Mouse (Mus musculus) NIH3T3 (cell line): ENCODE measurements around the gene Ppp1r37.
"Not testable (repeated sequence)": the region's sequence is repeated elsewhere in the genome, so short reads cannot be mapped to it uniquely, and the experiment has no call there.

Source experiments
- DNase-seq: peaks from one replicate; pipeline ENCODE4 v3.0.0-alpha.2; 2012; ENCODE audit warnings: low read depth

Ppp1r37 gene

DNA sequence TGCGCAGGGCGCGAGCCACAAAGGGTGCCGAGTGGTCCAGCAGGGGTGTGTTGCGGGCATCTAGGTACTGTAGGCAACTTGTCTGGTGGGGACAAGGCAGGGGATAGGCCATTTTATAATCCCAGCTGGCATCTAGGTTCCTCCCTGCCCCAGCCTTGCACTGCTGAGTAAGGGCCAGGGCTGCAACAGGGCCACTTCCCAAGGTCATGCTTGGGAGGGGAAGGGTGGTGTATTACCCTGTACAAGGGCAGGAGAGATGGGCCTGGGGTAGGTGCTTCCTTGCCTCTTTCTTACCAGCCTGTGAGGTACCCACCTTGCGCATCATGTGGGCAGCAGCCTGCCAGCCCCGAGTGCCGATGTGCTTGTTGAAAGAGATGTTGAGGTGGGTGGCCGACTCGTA lies 28.2 kb downstream of the Ppp1r37 start:
- no peak for DNase-seq

DNA sequence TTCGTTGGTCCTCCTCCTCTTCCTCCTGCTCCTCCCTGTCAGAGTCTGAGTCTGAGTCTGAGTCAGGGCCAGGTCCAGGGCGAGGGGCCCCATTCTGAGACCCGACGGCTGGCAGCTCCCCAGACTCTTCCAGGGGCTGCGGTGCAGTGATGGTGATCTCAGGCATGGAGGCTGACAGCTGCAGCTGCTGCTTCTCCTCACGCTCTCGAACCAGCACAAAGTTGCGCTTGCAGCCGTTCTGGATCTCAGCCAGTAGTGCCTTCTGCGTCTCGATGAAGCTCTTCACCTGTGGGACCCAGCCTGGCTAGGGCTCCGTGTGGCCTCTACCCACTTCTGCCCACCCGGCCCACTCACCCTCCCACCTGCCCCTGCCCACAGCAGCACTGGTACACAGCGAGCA lies 30.6 kb downstream of the Ppp1r37 start:
- DNase-seq: no peak

DNA sequence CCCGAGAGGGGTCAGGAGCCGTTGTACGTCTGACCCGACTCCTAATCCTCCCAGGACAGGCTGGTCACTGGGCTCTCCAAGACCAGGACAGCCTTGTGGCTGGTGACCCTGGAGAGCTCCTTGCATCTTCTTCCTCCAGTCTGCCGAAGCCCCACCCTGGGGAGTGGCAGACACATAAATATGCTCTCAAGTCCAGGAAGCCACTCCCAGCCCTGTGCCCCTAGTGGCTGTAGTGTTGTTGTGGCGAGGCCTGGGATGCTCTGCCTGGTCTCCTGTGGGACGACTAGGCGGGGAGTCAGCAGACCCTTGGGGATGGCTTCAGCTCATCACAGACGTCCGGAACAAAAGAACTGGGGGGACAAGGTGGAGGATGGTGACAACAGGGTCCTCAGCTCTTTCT lies 31.8 kb downstream of the Ppp1r37 start:
- no peak for DNase-seq

DNA sequence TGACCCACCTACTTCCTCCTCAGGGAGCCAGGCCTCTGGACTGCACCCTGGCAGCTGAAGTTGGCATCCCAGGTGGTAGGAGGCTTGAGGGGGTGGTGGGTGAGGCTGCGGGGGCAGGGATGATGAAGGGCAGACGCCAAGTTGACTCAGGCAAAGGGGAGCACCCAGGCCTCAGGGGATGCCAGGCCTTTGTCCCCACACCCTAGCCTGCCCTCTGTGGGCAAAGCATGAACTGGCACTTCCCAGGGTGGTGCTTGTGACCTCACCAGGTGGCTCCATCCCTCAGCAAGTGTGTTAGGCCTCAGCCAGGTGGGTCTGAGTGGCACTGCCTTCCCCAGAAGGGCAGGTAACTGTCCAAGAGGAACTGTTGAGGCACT lies 37.8 kb downstream of the Ppp1r37 start:
- DNase-seq: no peak

DNA sequence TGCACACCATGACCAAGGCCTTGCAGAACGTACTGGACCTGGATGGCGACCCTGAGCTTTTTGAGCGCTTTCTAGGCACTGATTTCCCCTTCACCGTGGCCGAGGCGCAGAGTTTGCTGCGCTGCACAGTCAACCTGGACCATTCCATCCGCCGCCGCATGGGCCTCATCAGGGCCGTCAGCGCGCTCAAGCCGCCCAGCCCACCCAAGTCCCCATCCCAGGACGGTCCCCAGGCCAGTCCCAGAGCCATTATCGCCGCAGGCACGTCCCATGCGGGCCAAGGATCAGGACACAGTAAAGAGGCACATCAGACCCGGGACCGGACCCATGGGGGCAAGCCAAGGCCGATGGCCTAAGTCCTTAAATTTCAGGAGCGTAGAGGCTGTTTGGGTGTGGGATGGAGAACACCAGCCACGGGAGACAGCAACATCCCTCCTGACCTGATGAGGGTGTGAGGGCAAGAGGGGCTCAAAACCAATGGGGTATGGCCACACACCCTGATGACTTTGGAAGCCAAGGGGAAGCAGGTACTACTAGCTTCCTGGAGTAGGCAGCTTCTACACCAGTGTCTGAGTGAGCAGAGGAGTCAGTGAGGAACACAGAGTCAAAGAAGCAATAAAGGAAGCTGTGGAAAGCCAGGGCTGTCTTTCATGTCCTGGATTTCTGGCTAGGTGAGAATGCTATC lies 38.3 kb downstream of the Ppp1r37 start:
- DNase-seq: no peak

DNA sequence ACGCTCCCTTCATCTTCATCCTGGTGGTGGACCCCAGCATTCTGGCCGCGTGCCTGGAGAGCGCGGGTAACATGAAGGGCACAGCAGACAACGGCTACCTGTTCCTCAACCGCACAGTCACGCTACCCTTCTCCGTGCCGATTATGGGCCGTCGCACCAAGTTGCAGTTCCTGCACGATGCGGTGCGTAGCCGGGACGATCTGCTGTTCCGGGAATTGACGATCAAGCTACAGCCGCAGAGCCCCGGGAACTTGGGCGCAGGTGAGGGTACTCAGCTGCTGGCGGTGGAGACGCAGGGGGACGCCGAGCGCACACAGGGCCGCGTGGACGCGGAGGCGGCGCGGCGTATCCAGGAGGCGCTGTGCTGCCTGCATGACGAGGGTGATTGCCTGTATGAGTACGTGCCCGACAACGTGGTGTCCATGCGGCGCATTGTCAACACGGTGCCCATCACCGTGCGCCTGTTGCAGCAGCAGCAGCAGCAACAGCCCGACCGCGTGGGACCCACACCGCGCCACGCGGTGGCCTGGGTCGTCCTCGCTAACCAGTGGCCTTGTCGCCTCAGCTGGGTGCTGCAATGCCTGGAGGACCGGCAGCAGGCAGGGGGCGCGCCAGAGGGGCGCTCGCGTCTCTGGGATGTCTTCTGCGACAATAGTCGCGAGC lies 39.0 kb downstream of the Ppp1r37 start:
- DNase-seq: no peak

DNA sequence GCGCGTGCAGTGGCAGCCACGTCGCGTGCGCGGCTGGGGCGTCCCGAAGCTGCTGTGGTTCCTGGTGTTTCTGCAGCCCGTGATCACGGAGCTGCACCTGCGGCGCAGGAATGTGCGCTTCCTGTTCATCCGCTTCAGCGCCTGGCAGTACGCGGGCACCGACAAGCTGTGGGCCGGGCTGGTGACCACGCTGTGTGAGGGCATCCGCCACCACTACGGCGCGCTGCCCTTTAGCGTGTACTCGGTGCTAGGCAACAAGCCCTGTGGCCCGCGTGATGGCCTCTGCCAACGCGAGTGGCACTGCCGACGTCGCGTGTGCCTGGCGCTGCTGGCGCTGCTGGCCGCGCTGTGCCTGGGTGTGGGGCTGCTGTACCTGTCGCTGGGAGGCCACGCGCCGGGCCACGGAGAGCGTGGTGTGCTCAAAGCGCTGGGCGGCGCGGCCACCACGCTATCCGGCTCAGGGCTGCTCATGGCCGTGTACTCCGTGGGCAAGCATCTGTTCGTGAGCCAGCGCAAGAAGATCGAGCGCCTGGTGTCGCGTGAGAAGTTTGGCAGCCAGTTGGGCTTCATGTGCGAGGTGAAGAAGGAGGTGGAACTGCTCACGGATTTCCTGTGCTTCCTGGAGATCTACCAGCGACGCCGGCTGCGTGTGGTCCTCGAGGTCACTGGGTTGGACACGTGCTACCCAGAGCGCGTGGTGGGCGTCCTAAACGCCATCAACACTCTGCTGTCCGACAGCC lies 39.7 kb downstream of the Ppp1r37 start:
- DNase-seq: no peak

DNA sequence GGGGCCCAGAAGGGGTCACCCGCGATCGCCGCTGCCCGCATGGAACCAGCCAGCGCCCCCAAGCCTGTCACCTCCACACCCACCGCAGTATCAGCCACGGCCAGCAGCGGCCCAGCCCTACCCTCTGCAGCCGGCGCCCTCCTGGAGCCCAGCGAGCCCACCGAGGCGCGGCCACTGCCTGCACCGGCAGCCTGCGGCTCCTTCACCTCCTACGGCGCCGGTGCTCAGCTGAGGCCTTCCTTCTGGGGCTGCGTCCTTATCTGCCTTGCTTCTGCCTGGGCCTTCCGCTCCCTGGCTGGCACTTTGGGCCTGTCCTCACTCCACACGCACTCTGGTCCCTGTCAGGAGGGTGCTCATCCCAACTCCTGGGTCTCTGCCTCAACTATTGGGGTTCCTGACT lies 42.8 kb downstream of the Ppp1r37 start:
- DNase-seq: no peak

DNA sequence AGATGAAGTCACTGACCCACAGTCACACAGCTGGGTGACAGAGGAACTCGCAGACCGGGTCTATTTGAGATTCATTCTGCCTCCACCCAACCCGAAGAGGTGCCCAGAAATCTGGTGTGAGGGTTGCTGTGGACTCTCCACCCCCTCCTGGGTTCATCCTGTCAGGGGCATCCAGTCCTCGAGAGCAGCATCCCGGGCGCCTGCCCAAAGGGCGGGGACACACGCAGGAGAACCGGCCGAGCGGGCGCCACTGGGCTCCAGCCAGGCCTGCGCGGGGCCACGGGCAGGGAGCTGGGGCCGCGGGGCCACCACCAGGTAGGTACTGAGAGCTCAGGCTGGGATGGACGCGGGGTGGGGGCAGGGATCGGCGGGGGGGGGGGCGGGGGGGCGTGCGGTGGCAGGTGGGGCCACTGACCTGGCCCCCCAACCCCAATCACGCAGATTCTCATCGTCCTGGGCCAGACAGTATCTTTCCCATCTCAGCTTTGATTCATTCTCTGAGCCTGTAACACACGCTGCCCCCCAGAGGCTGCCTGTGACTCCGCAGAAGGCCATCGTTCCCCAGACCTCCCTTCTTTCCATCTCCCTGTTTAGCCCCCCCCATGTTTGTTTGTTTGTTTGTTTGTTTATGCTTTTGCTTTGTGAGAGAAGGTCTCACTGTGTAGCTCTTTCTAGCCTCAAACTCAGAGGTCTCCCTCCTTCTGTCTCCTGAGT lies 45.1 kb downstream of the Ppp1r37 start, which contains the start of gene Nkpd1:
Nkpd1 (plus strand) TSS at position 187 of the 714 bp plus-strand sequence.
- peak; percentile 43 for DNase-seq

DNA sequence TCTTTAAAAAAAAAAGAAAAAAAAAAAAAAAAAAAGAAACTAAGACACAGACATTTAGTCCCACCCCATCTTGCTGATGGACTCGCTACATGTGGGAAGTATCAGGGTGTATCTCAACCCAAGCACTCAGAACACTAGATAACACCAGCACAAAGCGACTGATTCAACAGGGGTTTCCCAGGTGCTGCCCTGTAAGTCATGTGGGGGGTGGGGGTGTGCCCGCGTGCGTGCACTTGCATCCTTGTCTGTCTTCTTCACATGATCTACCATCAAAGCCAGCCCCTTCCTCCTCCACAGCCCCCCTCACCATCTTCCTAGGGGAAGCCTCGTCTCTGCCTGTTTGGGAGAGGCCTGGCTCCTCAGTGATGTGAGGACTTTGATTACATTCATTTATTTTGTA lies 50.5 kb downstream of the Ppp1r37 start:
- DNase-seq: no peak

DNA sequence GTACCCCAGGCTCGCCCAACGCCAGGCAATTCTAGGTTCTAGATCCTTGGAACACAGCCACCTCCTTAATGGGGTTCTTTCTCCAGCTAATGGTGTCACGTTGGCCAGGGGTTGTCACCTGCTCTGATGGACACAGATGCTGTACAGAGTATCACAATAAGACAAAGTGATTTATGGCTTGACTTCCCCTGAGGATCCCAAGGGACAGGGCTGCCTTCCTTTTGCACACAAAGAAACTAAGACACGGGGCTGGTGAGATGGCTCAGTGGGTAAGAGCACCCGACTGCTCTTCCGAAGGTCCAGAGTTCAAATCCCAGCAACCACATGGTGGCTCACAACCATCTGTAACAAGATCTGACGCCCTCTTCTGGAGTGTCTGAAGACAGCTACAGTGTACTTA lies 50.9 kb downstream of the Ppp1r37 start:
- DNase-seq: not testable (repeated sequence)

DNA sequence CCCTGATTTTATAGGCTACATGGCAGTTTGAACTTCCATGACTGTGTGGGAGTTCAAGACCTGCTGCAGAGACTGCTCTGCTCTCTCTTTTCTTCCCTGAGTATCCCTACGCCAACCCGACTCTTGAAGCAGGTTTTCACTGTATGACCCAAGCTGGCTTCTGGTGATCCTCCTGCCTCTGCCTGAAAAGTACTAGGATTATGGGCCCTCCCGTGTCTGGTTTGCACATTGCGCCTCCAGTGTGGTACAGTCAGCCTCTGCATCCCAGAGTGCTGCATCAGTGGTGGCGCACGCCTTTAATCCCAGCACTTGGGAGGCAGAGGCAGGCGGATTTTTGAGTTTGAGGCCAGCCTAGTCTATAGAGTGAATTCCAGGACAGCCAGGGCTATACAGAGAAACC lies 53.1 kb downstream of the Ppp1r37 start:
- DNase-seq: no peak

DNA sequence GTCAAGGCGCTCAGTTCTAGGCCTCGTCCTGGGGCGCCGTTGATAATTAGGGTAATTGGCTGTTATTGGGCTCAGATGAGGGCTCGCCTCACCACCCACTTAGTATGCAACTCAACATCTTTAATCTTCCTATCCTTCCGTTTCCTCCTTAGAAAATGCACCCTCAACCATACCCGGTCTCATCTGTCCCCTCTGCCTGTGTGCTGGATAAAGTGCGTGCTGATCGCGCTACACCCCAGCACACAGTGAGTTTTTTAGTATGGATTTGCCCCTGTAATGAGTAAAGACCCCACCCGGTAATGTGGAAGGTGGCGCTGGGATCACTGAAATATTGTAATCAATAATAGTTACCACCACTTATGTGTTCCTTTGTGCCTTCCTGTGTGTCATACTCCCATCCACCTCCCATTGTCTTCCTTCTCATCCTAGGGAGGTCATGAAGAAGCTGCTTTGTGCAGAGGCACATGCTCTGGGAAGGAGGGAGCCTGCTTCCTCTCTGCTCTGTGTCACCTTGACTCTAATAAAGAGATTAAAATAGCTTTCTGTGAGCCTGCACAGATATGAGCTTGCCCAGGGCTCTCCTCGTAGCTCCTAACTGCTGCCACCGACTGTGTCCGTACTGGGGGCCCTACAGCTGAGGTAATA lies 53.8 kb downstream of the Ppp1r37 start:
- DNase-seq: no peak

DNA sequence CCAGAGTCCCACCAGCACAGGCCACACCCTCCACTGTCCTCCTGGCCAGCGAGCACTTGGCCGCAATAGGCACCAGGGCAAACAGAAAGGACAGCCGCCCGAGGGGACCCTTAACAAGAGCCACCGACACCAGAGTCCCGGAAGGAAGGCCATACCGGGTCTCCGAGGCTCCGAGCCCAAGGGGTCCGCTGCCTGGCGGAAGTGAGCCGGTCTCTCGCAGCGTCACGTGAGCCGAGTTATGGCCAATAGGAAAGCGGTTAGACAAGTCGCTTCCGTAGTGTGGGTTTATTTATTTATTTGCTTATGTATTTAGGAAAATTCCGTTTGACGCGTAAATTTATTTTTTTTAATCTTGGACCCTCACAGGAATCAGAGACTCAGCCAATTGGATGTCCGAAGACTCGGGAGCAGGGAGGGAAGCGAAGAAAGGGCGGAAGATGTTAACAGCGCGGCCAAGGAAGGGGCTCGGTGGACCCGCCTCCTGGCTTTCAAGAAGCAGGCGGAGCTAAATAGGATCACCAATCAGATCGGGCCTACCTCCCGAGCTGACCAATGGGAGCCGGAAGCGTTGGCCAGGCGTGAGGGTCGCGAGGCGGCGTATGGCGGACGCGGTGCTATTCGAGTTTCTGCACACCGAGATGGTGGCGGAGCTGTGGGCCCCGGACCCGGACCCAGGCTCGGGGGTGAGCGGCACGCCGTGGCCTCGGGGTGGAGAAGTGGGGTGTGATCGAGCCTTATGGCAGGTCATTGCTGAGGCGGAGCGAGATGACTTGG lies 54.5 kb downstream of the Ppp1r37 start, which contains the start of the genes Bloc1s3 and Trappc6a:
Bloc1s3 (minus strand) TSS at position 218 of the 774 bp plus-strand sequence.
Trappc6a (plus strand) TSS at position 246 of the 774 bp plus-strand sequence.
- peak; percentile 95 for DNase-seq

DNA sequence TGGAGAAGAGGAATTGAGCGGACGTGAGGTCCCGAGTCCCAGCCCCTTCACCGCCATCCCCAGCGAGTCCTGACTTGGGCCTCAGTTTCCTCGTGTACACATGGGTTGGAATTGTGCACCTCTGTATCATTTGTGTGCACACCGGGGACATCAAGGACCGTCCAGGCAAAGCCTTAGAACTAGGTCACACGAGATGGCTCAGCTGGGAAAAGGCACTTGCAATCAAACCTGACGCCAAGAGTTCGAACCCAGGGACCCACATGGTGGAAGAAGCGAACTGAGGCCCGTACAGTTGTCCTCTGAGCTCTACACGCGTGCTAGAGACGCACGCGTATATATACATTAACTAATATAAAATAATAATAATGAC lies 55.3 kb downstream of the Ppp1r37 start:
- no peak for DNase-seq

DNA sequence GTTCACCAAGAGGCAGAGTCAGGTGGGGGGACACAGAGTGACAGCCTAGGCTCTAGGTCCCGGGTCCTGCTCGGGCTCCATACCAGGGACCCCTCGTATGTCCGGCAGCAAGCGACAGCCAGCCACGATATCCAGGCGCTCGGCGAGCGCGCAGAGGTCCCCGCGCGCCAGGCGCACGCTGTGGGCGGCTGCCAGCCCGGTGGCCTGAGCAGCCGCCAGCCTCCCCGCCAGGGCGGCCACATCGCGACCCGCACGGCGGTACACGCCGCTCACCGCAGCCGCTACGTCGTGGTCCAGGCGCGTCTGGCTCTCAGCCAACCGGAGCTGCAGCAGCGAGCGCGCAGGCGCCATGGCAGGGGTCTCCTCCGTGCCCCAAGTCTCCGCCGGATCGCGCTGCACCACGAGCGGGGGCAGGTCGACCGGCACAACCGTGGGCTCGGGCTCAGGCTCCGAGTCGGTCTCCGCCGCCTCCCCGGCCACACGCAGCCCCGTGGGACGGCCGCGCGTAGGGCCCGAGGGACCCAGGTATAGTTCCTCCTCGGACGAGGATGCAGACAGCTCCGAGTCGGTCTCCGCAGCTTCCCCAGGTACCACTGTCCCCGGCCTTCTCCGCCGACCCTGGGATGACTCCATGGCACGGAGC lies 55.8 kb downstream of the Ppp1r37 start:
- DNase-seq: no peak

DNA sequence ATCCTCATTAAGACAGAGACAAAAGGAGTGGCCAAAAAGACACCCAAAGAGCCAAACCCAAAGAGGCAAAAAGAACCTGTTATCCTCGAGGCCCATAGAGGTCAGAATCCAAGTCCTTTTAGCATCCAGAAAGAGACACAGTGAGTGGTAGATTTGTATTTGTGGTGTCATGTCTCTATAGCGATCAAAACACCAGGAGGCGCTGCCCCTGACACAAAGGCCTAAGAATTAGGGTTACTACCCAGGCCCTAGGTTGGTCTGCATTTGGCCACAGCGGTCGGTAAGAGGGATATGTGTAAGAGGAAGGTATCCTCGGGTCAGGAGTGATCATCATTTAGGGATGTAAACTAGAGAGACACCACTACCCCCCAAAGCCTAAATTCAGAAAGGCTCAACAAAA lies 56.5 kb downstream of the Ppp1r37 start:
- DNase-seq: no peak

DNA sequence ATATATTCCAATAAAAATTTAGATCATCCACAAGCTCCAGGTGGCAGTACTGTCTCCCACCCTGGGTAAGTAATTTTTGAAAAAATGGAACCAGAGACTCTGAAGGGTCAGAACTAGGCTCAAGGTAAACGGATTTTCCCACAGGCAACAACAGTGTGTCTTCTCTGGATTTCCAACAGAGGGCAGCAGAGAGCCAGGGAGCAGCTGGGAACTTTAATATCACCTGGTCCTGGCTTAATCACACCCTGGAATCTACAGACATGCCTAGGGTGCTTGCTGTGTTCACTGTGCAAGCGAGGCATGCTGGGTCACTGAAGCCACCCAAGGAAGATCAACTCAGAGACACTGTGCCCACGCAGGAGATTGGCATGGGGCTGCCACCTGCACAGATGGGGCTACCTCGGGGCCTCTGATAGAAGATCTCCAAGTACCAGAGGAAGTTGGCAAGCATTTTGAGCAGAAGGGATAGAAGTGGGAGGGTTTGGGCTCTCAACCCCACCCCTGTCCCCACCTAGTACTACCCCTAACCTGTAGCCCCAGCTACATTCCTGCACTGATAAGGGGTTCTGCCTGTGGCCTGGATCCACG lies 59.3 kb downstream of the Ppp1r37 start:
- peak; percentile 81 for DNase-seq

DNA sequence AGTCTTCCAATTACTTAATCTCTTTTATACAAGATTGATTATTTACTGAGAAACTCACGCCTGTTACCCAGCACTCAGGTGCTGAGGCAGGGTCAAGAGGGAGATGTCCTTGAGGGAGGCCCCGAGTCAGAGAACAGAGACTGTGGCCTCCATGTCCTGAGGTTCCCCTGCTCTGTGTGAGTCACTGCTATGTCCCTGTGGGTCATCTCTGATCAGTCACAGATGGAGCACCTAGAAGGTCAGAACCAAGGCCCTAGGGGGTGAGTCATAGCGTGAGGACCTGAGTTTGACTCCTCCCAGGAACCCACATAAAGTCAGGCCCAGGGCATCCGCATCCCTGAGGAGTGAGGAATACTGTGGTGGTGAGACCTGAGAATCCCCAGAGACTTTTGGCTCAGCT lies 61.2 kb downstream of the Ppp1r37 start:
- DNase-seq: no peak
